Mouse (Mus musculus) embryonic facial prominence, embryonic 14.5 days (tissue): ENCODE results near the gene Olfr612. TPM values are rescaled to one million over a fixed set of nuclear protein-coding genes. Genes with fewer than 3 reads are reported as not detected.

ENCODE experiments used
- microRNA-seq: library from miRNA; unstranded; fragments of <30 nt; microRNA quantifications from one replicate; pipeline ENCODE4, GENCODE M21; 2016; ENCODE audit warnings: borderline number of aligned reads
- polyA plus RNA-seq: library from polyadenylated mRNA; unstranded; fragments of >200 nt; fragmentation: Nextera tagmentation; extraction: Ambion mirVana; gene quantifications from 2 replicates; pipeline ENCODE4 v1.2.1, GENCODE M21; 2014

The Olfr612 gene
- polyA plus RNA-seq, 1 experiment from 2014 or later, result not detected

Small RNA genes within 50 kb of the gene (microRNA-seq; reads per million reads assigned to microRNA genes)
- gene Gm26506, result not detected

Other genes with a start within 250 kb of the Olfr612 start
- not detected in 2 replicates for gene Olfr596, start 237.1 kb downstream of the Olfr612 start, polyA plus RNA-seq
- not detected in 2 replicates for gene Olfr597, start 226.4 kb downstream of the Olfr612 start, polyA plus RNA-seq
- gene Olfr598, start 219.1 kb downstream of the Olfr612 start, polyA plus RNA-seq, result not detected in 2 replicates
- gene Olfr599, start 206.8 kb downstream of the Olfr612 start, polyA plus RNA-seq, result not detected in 2 replicates
- gene Olfr600, start 193.0 kb downstream of the Olfr612 start, polyA plus RNA-seq, result not detected in 2 replicates
- not detected in 2 replicates for gene Olfr601, start 180.1 kb downstream of the Olfr612 start, polyA plus RNA-seq
- not detected in 2 replicates for gene Olfr603, start 156.5 kb downstream of the Olfr612 start, polyA plus RNA-seq
- not detected in 2 replicates for gene Usp17lc, start 127.6 kb downstream of the Olfr612 start, polyA plus RNA-seq
- not detected in 2 replicates for gene Olfr605, start 97.3 kb downstream of the Olfr612 start, polyA plus RNA-seq
- not detected in 2 replicates for gene Olfr606, start 93.7 kb downstream of the Olfr612 start, polyA plus RNA-seq
- not detected in 2 replicates for gene Olfr607, start 78.6 kb downstream of the Olfr612 start, polyA plus RNA-seq
- not detected in 2 replicates for gene Olfr608, start 72.8 kb downstream of the Olfr612 start, polyA plus RNA-seq
- not detected in 2 replicates for gene Olfr609, start 44.7 kb downstream of the Olfr612 start, polyA plus RNA-seq
- gene Olfr610, start 30.6 kb downstream of the Olfr612 start, polyA plus RNA-seq, result 0.18 TPM in 1 of 2 replicates, not detected in the other
- not detected in 2 replicates for gene Olfr611, start 21.9 kb downstream of the Olfr612 start, polyA plus RNA-seq
- not detected in 2 replicates for gene Olfr613, start 5.4 kb upstream of the Olfr612 start, polyA plus RNA-seq
- 0.06 and 0.14 TPM in 2 replicates for gene Olfr615, start 13.4 kb upstream of the Olfr612 start, polyA plus RNA-seq
- not detected in 2 replicates for gene Olfr616, start 26.4 kb upstream of the Olfr612 start, polyA plus RNA-seq
- gene Olfr617, start 30.3 kb upstream of the Olfr612 start, polyA plus RNA-seq, result not detected in 2 replicates
- gene Olfr618, start 47.4 kb upstream of the Olfr612 start, polyA plus RNA-seq, result not detected in 2 replicates
- gene Olfr619, start 57.9 kb upstream of the Olfr612 start, polyA plus RNA-seq, result not detected in 2 replicates
- gene Olfr620, start 69.8 kb upstream of the Olfr612 start, polyA plus RNA-seq, result not detected in 2 replicates
- 0.12 and 0.13 TPM in 2 replicates for gene Olfr622, start 100.0 kb upstream of the Olfr612 start, polyA plus RNA-seq
- not detected in 2 replicates for gene Olfr623, start 121.0 kb upstream of the Olfr612 start, polyA plus RNA-seq
- 0.04 and 0.06 TPM in 2 replicates for gene Olfr624, start 128.5 kb upstream of the Olfr612 start, polyA plus RNA-seq
- gene Olfr625-ps1, start 140.0 kb upstream of the Olfr612 start, polyA plus RNA-seq, result not detected in 2 replicates
- not detected in 2 replicates for gene Olfr243, start 172.0 kb upstream of the Olfr612 start, polyA plus RNA-seq
- 0.14 TPM in 1 of 2 replicates, not detected in the other for gene Olfr628, start 187.7 kb upstream of the Olfr612 start, polyA plus RNA-seq
- not detected in 2 replicates for gene Olfr629, start 202.2 kb upstream of the Olfr612 start, polyA plus RNA-seq
- gene Olfr630, start 214.6 kb upstream of the Olfr612 start, polyA plus RNA-seq, result 0.07 TPM in 1 of 2 replicates, not detected in the other
- 0.12 and 0.26 TPM in 2 replicates for gene Olfr69, start 228.9 kb upstream of the Olfr612 start, polyA plus RNA-seq
- not detected in 2 replicates for gene Olfr68, start 237.0 kb upstream of the Olfr612 start, polyA plus RNA-seq
- gene Olfr67, start 249.1 kb upstream of the Olfr612 start, polyA plus RNA-seq, result not detected in 2 replicates